Mouse (Mus musculus): ENCODE measurements around the gene Mvp. TPM values are rescaled to one million over a fixed set of nuclear protein-coding genes. Genes with fewer than 3 reads are reported as not detected.

The Mvp gene
- total and polyA plus RNA-seq, 2 experiments from 2014 or later = 3.3 to 6.9 TPM

DNA sequence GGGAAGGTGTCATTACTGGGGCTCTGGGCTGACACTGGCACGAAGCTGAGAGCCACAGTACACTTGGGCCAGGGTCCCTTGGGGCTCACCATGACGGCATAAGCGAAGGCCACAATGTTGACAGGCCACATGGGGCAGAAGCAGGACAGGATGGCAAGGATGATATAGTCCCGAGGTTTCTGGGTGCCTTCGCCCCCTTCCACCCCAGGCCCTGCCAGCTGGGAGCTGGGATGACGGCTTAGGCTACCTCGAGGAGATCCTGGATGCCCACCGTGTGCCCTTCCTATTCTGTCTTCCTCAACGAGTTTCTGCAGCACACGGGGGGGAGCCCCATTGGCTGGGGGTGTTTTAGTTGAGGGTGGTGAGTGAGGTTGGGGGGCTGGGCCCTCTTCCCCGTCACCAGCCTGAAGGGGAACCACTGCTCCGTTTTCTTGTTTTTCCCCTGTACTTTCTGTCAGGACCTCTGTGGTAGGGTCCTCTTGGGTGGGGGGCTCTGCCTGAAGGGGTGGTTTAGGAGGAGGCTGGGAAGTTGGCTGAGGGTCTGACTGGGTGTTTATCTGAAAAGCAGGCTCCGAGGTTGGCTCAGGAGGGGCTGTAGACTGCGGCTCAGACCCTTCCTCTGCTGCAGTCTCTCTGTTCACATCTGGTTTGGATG lies 5.0 kb upstream of the Mvp start:
- peak overlapping the region; percentile 86; the same call in 1 of the 2 replicates for H3K27ac ChIP-seq (ENCODE audit: low read depth, low read length)
- TF ChIP-seq CTCF (IDR thresholded peaks at IDR 0.05; ENCODE audit: low read depth) = no peak
- H3K4me3 ChIP-seq (ENCODE audit: low read depth, low read length) = peak overlapping the region; percentile 46
- no peaks in the 10 kb centered on the region for H3K27me3 ChIP-seq (ENCODE audit: insufficient read depth, low read length)
- no peaks in the 10 kb centered on the region for H3K9me3 ChIP-seq (ENCODE audit: low read length)
- peaks cover 53% of the 10 kb centered on the region for H3K4me1 ChIP-seq (ENCODE audit: insufficient read depth)
- ATAC-seq = no peak
- peaks cover 23% of the 10 kb centered on the region for H3K36me3 ChIP-seq (ENCODE audit: insufficient read depth)
- WGBS = 73% methylated on average over 14 of the region's 14 CpGs
- no peak for DNase-seq
- peak overlapping the region; percentile 71 for H3K9ac ChIP-seq
- peak overlapping the region; percentile 88 for H3K4me2 ChIP-seq (ENCODE audit: low read depth)

DNA sequence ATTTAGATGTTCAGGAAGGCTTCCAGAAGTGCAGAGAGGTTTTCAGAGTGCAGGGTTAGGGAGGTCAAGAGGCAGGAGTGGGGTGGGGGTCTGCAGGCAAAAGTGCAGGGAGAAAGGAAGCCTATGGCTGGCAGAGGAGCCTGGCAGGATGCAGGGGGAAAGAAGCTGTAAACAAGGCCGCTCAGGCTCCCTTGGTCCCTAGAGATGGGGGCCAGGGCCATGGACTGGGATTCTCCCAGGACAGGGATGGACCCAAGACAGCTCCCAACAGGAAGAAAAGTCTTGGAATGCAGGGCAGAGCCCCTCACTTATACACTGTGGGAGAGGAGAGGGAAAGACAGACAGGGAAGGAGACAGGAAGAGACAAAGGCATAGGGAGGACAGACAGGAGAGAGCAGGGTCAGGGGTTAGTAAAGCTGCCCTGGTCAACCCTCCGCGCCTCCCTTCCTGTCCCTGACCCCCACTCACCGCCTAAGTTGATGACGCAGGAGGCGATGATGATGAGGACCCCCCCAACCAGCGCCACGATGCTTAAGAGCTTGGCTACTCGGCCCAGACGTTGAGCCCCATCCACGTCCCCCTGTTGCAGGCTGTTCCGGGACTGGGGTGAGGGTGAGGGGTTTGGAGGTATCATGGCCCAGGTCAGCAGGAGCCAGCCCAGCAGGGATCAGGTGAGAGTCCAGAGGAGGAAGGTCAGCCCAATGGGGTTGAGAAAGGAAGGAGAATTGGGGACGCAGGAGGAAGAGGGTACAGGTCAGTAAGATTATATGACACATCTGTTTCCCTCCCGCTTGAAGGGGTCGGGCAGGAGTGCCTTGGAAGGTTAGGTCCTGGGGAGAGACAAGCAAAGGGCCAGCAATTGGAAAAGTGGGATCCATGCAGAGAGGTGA lies 4.2 kb upstream of the Mvp start:
- DNase-seq = no peak
- Histone ChIP-seq H3K36me3 (ENCODE audit: insufficient read depth) (peaks cover 28% of the 10 kb centered on the region), H3K9me3 (ENCODE audit: low read length) (no peaks in the 10 kb centered on the region), H3K9ac (peak overlapping the region; percentile 22; the same call in 1 of the 2 replicates), H3K4me2 (ENCODE audit: low read depth) (peak overlapping the region; percentile 88; the same call in 1 of the 2 replicates), H3K4me1 (ENCODE audit: insufficient read depth) (peaks cover 45% of the 10 kb centered on the region), H3K27ac (ENCODE audit: low read depth, low read length) (0 out of 2 replicates have a peak overlapping the region, but pooled peaks have one; percentile 35), H3K4me3 (ENCODE audit: low read depth, low read length) (no peak overlapping the region), H3K27me3 (ENCODE audit: insufficient read depth, low read length) (no peaks in the 10 kb centered on the region)
- 84% methylated on average over 15 of the region's 15 CpGs for WGBS
- TF ChIP-seq CTCF (IDR thresholded peaks at IDR 0.05; ENCODE audit: low read depth) = no peak
- ATAC-seq = no peak

DNA sequence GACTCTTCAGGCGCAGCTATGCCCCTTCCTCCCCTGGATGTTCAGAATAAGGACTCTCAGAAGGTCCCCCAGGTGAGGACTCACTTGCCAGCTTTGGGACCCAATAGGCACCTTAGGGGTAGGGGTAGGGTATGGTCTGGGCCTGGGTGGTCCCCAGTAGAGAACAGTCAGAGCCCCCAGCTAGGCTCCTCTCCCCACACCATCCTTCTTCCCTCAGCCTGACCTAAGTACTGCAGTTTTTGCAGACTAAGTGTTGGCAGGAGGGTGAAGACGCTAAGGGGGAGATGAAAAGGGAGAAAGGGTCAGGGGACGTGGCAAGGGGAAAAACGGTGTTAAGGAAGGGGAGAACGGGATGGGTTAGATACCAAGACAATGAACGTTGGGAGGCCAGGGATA lies 3.5 kb upstream of the Mvp start:
- WGBS = 52% methylated on average over 6 of the region's 6 CpGs
- peaks cover 41% of the 10 kb centered on the region for H3K4me1 ChIP-seq (ENCODE audit: insufficient read depth)
- H3K9ac ChIP-seq = 0 out of 2 replicates have a peak overlapping the region, but pooled peaks have one; percentile 14
- no peak overlapping the region for H3K4me3 ChIP-seq (ENCODE audit: low read depth, low read length)
- no peaks in the 10 kb centered on the region for H3K9me3 ChIP-seq (ENCODE audit: low read length)
- ATAC-seq (no peak), DNase-seq (no peak)
- no peak for TF ChIP-seq CTCF (IDR thresholded peaks at IDR 0.05; ENCODE audit: low read depth)
- peaks cover 28% of the 10 kb centered on the region for H3K36me3 ChIP-seq (ENCODE audit: insufficient read depth)
- 0 out of 2 replicates have a peak overlapping the region, but pooled peaks have one; percentile 35 for H3K27ac ChIP-seq (ENCODE audit: low read depth, low read length)
- no peaks in the 10 kb centered on the region for H3K27me3 ChIP-seq (ENCODE audit: insufficient read depth, low read length)
- H3K4me2 ChIP-seq (ENCODE audit: low read depth) = no peak overlapping the region

DNA sequence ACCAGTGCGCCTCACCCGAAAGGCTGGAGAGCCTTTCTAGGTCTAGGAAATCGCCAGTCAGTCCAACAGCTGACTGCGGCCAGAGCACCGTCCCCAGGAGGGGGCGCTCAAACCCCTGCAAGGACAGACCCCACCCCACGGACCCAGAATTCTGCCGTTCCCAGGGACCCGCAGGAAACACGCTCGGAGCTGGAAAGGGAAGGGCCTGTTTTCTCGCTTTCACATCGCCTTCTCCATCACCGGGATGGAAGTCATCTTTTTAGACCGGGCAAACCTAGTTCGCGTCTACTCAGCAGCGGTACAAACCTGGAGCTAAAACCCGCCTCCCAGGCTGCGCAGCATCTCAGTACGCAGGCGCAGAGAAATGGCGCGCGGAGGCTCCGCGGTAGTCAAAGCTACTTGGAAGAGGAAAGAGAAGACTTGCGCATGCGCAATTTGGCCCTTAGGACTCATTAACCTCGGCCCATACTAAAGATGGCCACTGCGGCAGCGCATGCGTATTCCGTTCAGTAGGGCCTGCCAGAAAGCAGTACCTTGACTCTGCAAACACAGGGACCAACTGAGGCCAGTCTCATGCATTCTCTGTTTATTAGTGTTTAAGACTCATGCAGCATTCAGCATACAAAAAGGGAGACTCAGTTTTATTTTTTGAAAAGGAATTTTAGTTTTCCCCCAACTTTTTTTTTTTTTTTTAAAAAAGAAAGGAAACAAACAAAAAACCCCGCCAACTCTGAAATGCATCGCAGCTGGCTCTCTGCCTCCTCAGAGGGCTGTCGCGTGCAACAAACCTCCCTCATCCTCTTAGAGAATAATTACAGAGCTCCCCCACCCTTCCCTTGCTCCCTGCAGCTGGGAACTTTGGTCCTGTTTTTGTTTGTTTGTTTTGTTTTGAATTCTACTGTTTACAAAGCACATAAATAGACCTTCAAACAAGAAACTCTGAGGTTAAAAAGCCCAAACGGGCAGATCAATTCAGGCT lies 2.8 kb upstream of the Mvp start, which contains the start of gene Pagr1a:
Pagr1a (minus strand) TSS at position 382 of the 979 bp plus-strand sequence.
- Histone ChIP-seq H3K36me3 (ENCODE audit: insufficient read depth) (peaks cover 24% of the 10 kb centered on the region), H3K27me3 (ENCODE audit: insufficient read depth, low read length) (no peaks in the 10 kb centered on the region), H3K9ac (peak within 1 kb of the TSS; percentile 80), H3K4me3 (ENCODE audit: low read depth, low read length) (peak within 1 kb of the TSS; percentile 46), H3K9me3 (ENCODE audit: low read length) (no peaks in the 10 kb centered on the region), H3K4me1 (ENCODE audit: insufficient read depth) (peaks cover 41% of the 10 kb centered on the region), H3K27ac (ENCODE audit: low read depth, low read length) (peak within 1 kb of the TSS; percentile 87), H3K4me2 (ENCODE audit: low read depth) (peak within 1 kb of the TSS; percentile 94)
- 2% methylated on average over 39 of the region's 39 CpGs for WGBS
- TF ChIP-seq CTCF (IDR thresholded peaks at IDR 0.05; ENCODE audit: low read depth) = peak; percentile 89
- ATAC-seq (peak; percentile 86), DNase-seq (peak; percentile 100)

DNA sequence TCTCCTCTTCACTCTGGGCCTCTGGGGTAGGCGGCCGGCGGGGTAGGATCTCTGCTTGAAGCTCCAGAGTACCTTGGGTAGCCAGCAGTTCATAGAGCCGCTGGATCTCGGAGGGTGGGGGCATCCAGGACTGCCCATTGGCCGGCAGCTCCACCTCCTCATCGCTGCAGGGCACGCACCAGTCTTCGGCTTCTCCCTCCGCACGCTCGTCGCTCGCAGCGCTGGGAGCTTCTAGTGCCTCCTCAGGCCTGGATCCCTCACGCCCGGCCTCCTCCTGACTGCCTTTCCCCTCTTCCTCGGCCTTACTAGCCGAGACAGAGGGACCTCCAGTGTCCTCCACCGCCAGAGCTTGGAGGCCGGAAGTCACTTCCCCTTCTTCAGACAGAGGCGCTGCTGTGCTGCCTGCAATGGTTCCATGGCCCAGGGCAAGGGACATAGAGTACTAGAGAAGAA lies 2.1 kb upstream of the Mvp start:
- DNase-seq (no peak), ATAC-seq (peak; percentile 55)
- Histone ChIP-seq H3K36me3 (ENCODE audit: insufficient read depth) (peaks cover 21% of the 10 kb centered on the region; the same call in 1 of the 2 replicates), H3K9ac (peak overlapping the region; percentile 80), H3K9me3 (ENCODE audit: low read length) (no peaks in the 10 kb centered on the region), H3K27me3 (ENCODE audit: insufficient read depth, low read length) (no peaks in the 10 kb centered on the region), H3K4me1 (ENCODE audit: insufficient read depth) (peaks cover 38% of the 10 kb centered on the region), H3K4me2 (ENCODE audit: low read depth) (peak overlapping the region; percentile 94), H3K4me3 (ENCODE audit: low read depth, low read length) (peak overlapping the region; percentile 46), H3K27ac (ENCODE audit: low read depth, low read length) (peak overlapping the region; percentile 87)
- TF ChIP-seq CTCF (IDR thresholded peaks at IDR 0.05; ENCODE audit: low read depth) = no peak
- WGBS = under 1% methylated on average over 22 of the region's 22 CpGs

DNA sequence TGATC lies 1.9 kb upstream of the Mvp start, which contains the start of gene Pagr1b:
Pagr1b (minus strand) TSS at position 4 of the 5 bp plus-strand sequence.
- no peak for DNase-seq
- Histone ChIP-seq H3K9ac (peak within 1 kb of the TSS; percentile 80), H3K9me3 (ENCODE audit: low read length) (no peaks in the 10 kb centered on the region), H3K27ac (ENCODE audit: low read depth, low read length) (peak within 1 kb of the TSS; percentile 87), H3K4me2 (ENCODE audit: low read depth) (peak within 1 kb of the TSS; percentile 94), H3K27me3 (ENCODE audit: insufficient read depth, low read length) (no peaks in the 10 kb centered on the region), H3K36me3 (ENCODE audit: insufficient read depth) (peaks cover 21% of the 10 kb centered on the region; the same call in 1 of the 2 replicates), H3K4me1 (ENCODE audit: insufficient read depth) (peaks cover 35% of the 10 kb centered on the region), H3K4me3 (ENCODE audit: low read depth, low read length) (peak within 1 kb of the TSS; percentile 46)
- no peak for TF ChIP-seq CTCF (IDR thresholded peaks at IDR 0.05; ENCODE audit: low read depth)
- ATAC-seq = no peak

All from forebrain, postnatal 0 days (tissue).